Mouse (Mus musculus): Measurements from ENCODE around the gene Alg2. TPM values are rescaled to one million over a fixed set of nuclear protein-coding genes. Genes with fewer than 3 reads are reported as not detected.

Gene Alg2
- polyA plus RNA-seq, 1 experiment from 2014 or later, result 162 TPM

- no peak overlapping the region for H3K27ac ChIP-seq (ENCODE audit: low read depth, low read length)
- no peaks in the 10 kb centered on the region for H3K27me3 ChIP-seq (ENCODE audit: control insufficient read depth, insufficient read depth, low read length)
- no peak overlapping the region for H3K4me3 ChIP-seq (ENCODE audit: low read depth, low read length)
- H3K4me2 ChIP-seq (ENCODE audit: low read depth), result no peak overlapping the region
- no peak for DNase-seq (ENCODE audit: low spot score)
- no peaks in the 10 kb centered on the region; the same call in 1 of the 2 replicates for H3K4me1 ChIP-seq (ENCODE audit: control insufficient read depth, insufficient read depth, low read length)
- no peak overlapping the region for H3K9ac ChIP-seq (ENCODE audit: low read length)
- no peak for ATAC-seq (ENCODE audit: insufficient read depth, low FRiP score, low TSS enrichment)
- no peaks in the 10 kb centered on the region for H3K9me3 ChIP-seq (ENCODE audit: control insufficient read depth, low read length)
- H3K36me3 ChIP-seq (ENCODE audit: control insufficient read depth, insufficient read depth, low read length), result no peaks in the 10 kb centered on the region
- WGBS, result 66% methylated on average over 7 of the region's 7 CpGs
These were observed 23.8 kb upstream of the Alg2 start for GRCm38 (mm10) chr4:47497811-47498385.

DNA sequence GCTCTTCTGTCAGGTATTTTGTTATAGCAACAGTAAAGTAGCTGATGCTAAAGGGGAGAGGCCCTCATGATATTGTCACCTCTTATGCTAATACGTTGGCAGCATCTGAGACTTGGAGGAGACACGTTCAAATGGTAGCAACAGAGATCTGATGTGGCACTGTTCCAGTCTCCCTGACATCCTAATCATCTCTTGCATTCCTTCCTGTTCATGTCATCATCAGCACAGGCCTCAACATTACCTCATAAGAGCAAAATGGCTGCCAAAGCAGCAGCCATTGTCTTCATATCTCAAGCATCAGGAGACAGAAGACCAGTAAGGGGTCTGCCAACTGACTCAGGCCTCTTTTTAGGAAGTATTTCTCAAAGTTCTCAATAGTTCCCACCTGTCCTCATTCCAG lies 20.6 kb upstream of the Alg2 start:
- no peaks in the 10 kb centered on the region for H3K9me3 ChIP-seq (ENCODE audit: control insufficient read depth, low read length)
- H3K27me3 ChIP-seq (ENCODE audit: control insufficient read depth, insufficient read depth, low read length), result no peaks in the 10 kb centered on the region
- H3K4me2 ChIP-seq (ENCODE audit: low read depth), result no peak overlapping the region
- 93% methylated on average over 2 of the region's 2 CpGs for WGBS
- H3K4me1 ChIP-seq (ENCODE audit: control insufficient read depth, insufficient read depth, low read length), result peaks cover 8% of the 10 kb centered on the region
- H3K9ac ChIP-seq (ENCODE audit: low read length), result no peak overlapping the region
- no peaks in the 10 kb centered on the region for H3K36me3 ChIP-seq (ENCODE audit: control insufficient read depth, insufficient read depth, low read length)
- no peak for DNase-seq (ENCODE audit: low spot score)
- H3K27ac ChIP-seq (ENCODE audit: low read depth, low read length), result no peak overlapping the region
- no peak for ATAC-seq (ENCODE audit: insufficient read depth, low FRiP score, low TSS enrichment)
- H3K4me3 ChIP-seq (ENCODE audit: low read depth, low read length), result no peak overlapping the region

DNA sequence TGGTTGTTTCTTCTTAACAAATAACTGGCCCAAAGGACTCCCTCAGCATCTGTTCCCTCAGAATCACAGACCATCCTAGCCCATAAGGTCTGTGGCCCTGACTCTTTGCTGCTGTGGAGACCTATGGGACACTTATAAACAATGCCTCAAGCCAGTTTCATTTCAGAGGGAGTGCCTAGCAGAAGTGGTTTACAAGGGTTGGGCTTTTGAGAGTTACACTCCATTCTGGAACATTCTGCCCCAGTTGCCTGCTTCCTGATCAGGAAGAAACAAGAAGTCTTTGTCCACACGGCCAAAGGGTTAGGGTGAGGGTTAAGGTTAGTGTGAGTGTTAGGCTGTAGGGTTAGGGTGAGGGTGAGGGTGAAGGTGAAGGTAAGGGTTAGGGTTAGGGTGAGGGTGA lies 20.0 kb upstream of the Alg2 start:
- no peaks in the 10 kb centered on the region for H3K36me3 ChIP-seq (ENCODE audit: control insufficient read depth, insufficient read depth, low read length)

GRCm38 (mm10) chr4:47493456-47493855 lies 19.3 kb upstream of the Alg2 start:
- Histone ChIP-seq H3K27ac (ENCODE audit: low read depth, low read length) (no peak overlapping the region), H3K4me1 (ENCODE audit: control insufficient read depth, insufficient read depth, low read length) (peaks cover 8% of the 10 kb centered on the region)
- 77% methylated on average over 8 of the region's 8 CpGs for WGBS

More for the DNA sequence above, 20.0 kb upstream of the Alg2 start:
- Histone ChIP-seq H3K4me1 (ENCODE audit: control insufficient read depth, insufficient read depth, low read length) (peaks cover 8% of the 10 kb centered on the region), H3K4me3 (ENCODE audit: low read depth, low read length) (no peak overlapping the region), H3K9me3 (ENCODE audit: control insufficient read depth, low read length) (no peaks in the 10 kb centered on the region), H3K27ac (ENCODE audit: low read depth, low read length) (no peak overlapping the region), H3K9ac (ENCODE audit: low read length) (no peak overlapping the region), H3K27me3 (ENCODE audit: control insufficient read depth, insufficient read depth, low read length) (no peaks in the 10 kb centered on the region), H3K4me2 (ENCODE audit: low read depth) (no peak overlapping the region)
- 69% methylated on average over 1 of the region's 1 CpGs for WGBS
- DNase-seq (ENCODE audit: low spot score) (no peak), ATAC-seq (ENCODE audit: insufficient read depth, low FRiP score, low TSS enrichment) (no peak)

DNA sequence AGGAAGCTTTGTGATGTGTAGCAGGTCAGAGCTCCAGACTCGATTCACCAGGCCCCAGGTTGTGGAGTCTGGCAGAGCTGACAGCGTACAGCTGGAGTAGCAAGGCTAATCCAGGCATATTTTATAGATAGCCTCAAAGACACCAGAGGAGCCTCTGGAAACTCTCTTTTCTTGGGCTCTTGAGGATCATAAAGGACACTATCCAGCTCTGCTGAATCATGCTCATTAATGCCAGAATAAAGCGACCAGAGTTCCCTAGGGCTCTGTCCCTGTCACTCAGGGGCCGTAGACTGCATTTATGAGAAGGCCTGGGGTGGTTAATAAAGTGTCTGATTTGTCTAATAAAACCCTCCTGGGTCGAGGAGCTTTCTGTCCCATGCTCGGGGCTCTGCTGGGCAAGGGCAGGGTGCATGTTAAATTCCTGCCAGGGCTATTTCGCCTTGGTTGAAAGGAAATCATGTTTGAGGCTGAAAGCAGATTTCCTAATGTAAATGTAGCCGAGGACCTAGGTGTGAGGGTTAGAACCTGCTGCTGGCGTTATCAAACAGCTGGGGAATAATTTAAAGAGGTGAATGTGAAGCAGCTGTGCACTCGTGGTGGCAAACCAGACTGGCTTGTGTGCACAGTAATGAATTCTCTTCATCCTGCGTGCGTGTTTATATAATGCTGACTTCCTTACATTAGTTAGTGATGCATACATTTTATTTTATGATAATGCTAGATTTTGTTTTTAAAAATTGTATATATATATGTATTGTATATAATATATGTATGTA lies 18.4 kb upstream of the Alg2 start:
- no peaks in the 10 kb centered on the region for H3K27me3 ChIP-seq (ENCODE audit: control insufficient read depth, insufficient read depth, low read length)
- no peaks in the 10 kb centered on the region for H3K9me3 ChIP-seq (ENCODE audit: control insufficient read depth, low read length)
- no peaks in the 10 kb centered on the region for H3K36me3 ChIP-seq (ENCODE audit: control insufficient read depth, insufficient read depth, low read length)
- no peak overlapping the region for H3K4me2 ChIP-seq (ENCODE audit: low read depth)
- WGBS, result 47% methylated on average over 12 of the region's 12 CpGs
- ATAC-seq (ENCODE audit: insufficient read depth, low FRiP score, low TSS enrichment) (peak; percentile 20; the same call in 1 of the 2 replicates), DNase-seq (ENCODE audit: low spot score) (peak; percentile 14)
- no peak overlapping the region for H3K4me3 ChIP-seq (ENCODE audit: low read depth, low read length)
- no peak overlapping the region for H3K27ac ChIP-seq (ENCODE audit: low read depth, low read length)
- H3K4me1 ChIP-seq (ENCODE audit: control insufficient read depth, insufficient read depth, low read length), result peaks cover 8% of the 10 kb centered on the region
- H3K9ac ChIP-seq (ENCODE audit: low read length), result no peak overlapping the region

More at GRCm38 (mm10) chr4:47493456-47493855, 19.3 kb upstream of the Alg2 start:
- H3K9ac ChIP-seq (ENCODE audit: low read length), result no peak overlapping the region
- no peak for ATAC-seq (ENCODE audit: insufficient read depth, low FRiP score, low TSS enrichment)
- no peaks in the 10 kb centered on the region for H3K9me3 ChIP-seq (ENCODE audit: control insufficient read depth, low read length)
- DNase-seq (ENCODE audit: low spot score), result no peak
- H3K4me2 ChIP-seq (ENCODE audit: low read depth), result no peak overlapping the region
- H3K27me3 ChIP-seq (ENCODE audit: control insufficient read depth, insufficient read depth, low read length), result no peaks in the 10 kb centered on the region
- no peaks in the 10 kb centered on the region for H3K36me3 ChIP-seq (ENCODE audit: control insufficient read depth, insufficient read depth, low read length)
- no peak overlapping the region for H3K4me3 ChIP-seq (ENCODE audit: low read depth, low read length)

- H3K9ac ChIP-seq (ENCODE audit: low read length), result no peak overlapping the region
- no peak overlapping the region for H3K4me3 ChIP-seq (ENCODE audit: low read depth, low read length)
- 78% methylated on average over 6 of the region's 6 CpGs for WGBS
- peaks cover 8% of the 10 kb centered on the region for H3K4me1 ChIP-seq (ENCODE audit: control insufficient read depth, insufficient read depth, low read length)
- H3K4me2 ChIP-seq (ENCODE audit: low read depth), result no peak overlapping the region
- ATAC-seq (ENCODE audit: insufficient read depth, low FRiP score, low TSS enrichment) (no peak), DNase-seq (ENCODE audit: low spot score) (no peak)
- no peak overlapping the region for H3K27ac ChIP-seq (ENCODE audit: low read depth, low read length)
- no peaks in the 10 kb centered on the region for H3K36me3 ChIP-seq (ENCODE audit: control insufficient read depth, insufficient read depth, low read length)
- no peaks in the 10 kb centered on the region for H3K9me3 ChIP-seq (ENCODE audit: control insufficient read depth, low read length)
- H3K27me3 ChIP-seq (ENCODE audit: control insufficient read depth, insufficient read depth, low read length), result no peaks in the 10 kb centered on the region
These were observed 17.1 kb upstream of the Alg2 start for GRCm38 (mm10) chr4:47491243-47491642.

DNA sequence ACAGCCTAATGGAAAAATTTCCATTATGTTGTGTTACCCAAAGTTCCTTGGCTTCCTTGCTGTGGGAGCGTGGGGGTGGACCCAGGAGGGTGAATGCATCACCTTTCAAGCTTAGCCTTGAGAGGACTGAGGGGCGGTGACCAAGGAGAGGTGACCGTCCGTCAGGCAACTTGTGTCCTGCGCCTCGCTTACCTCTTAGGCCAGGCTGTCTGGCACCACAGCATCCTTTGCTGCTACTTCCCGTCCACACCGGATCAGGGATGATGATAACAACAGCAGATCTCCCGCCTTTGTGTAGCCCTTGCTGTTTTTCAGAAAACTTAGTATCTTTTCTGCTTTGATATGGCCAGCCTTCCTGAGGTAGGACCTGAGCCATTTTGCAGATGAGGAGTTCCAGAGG lies 6.4 kb upstream of the Alg2 start:
- Histone ChIP-seq H3K4me1 (ENCODE audit: control insufficient read depth, insufficient read depth, low read length) (no peaks in the 10 kb centered on the region), H3K36me3 (ENCODE audit: control insufficient read depth, insufficient read depth, low read length) (peaks cover 15% of the 10 kb centered on the region), H3K9me3 (ENCODE audit: control insufficient read depth, low read length) (no peaks in the 10 kb centered on the region), H3K4me2 (ENCODE audit: low read depth) (no peak overlapping the region), H3K27me3 (ENCODE audit: control insufficient read depth, insufficient read depth, low read length) (no peaks in the 10 kb centered on the region), H3K4me3 (ENCODE audit: low read depth, low read length) (no peak overlapping the region), H3K27ac (ENCODE audit: low read depth, low read length) (no peak overlapping the region), H3K9ac (ENCODE audit: low read length) (no peak overlapping the region)
- WGBS, result 97% methylated on average over 9 of the region's 9 CpGs
- DNase-seq (ENCODE audit: low spot score) (no peak), ATAC-seq (ENCODE audit: insufficient read depth, low FRiP score, low TSS enrichment) (no peak)

GRCm38 (mm10) chr4:47480095-47480494 lies 6.0 kb upstream of the Alg2 start:
- 97% methylated on average over 13 of the region's 13 CpGs for WGBS
- Histone ChIP-seq H3K9ac (ENCODE audit: low read length) (no peak overlapping the region), H3K9me3 (ENCODE audit: control insufficient read depth, low read length) (no peaks in the 10 kb centered on the region), H3K4me3 (ENCODE audit: low read depth, low read length) (no peak overlapping the region), H3K27me3 (ENCODE audit: control insufficient read depth, insufficient read depth, low read length) (no peaks in the 10 kb centered on the region), H3K4me2 (ENCODE audit: low read depth) (no peak overlapping the region), H3K36me3 (ENCODE audit: control insufficient read depth, insufficient read depth, low read length) (peaks cover 15% of the 10 kb centered on the region), H3K4me1 (ENCODE audit: control insufficient read depth, insufficient read depth, low read length) (peaks cover 3% of the 10 kb centered on the region; the same call in 1 of the 2 replicates), H3K27ac (ENCODE audit: low read depth, low read length) (no peak overlapping the region)
- DNase-seq (ENCODE audit: low spot score) (no peak), ATAC-seq (ENCODE audit: insufficient read depth, low FRiP score, low TSS enrichment) (no peak)

DNA sequence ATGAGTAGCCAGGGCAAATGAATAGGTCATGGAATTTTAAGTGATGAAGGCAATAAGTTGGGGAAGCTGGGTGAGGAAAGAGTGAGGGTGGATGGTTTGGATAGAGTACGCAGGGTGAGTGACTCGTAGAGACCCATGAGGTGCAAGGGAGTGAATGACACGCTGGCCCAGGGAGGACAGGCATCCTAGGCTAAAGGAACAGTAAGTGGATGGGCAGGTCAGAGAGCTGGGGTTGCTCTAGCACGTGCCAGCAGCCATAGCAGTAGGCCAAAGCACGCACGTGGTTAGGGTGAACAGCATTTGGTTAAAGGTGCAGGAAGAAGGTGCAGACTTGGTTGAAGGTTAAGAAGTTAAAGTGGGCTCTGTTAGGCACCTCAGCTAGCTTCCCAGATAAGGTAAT lies 3.4 kb upstream of the Alg2 start:
- Histone ChIP-seq H3K9ac (ENCODE audit: low read length) (no peak overlapping the region), H3K27ac (ENCODE audit: low read depth, low read length) (no peak overlapping the region), H3K4me2 (ENCODE audit: low read depth) (no peak overlapping the region), H3K4me3 (ENCODE audit: low read depth, low read length) (no peak overlapping the region), H3K4me1 (ENCODE audit: control insufficient read depth, insufficient read depth, low read length) (peaks cover 8% of the 10 kb centered on the region), H3K36me3 (ENCODE audit: control insufficient read depth, insufficient read depth, low read length) (peaks cover 15% of the 10 kb centered on the region), H3K9me3 (ENCODE audit: control insufficient read depth, low read length) (no peaks in the 10 kb centered on the region), H3K27me3 (ENCODE audit: control insufficient read depth, insufficient read depth, low read length) (no peaks in the 10 kb centered on the region)
- DNase-seq (ENCODE audit: low spot score) (no peak), ATAC-seq (ENCODE audit: insufficient read depth, low FRiP score, low TSS enrichment) (no peak)
- 92% methylated on average over 6 of the region's 6 CpGs for WGBS
